Mouse (Mus musculus) cerebellum, postnatal 36 days (tissue): ENCODE data around the gene S100pbp.

Experiments used
- DNase-seq, 2 experiments: peaks; one replicate each; pipeline ENCODE4 v3.0.0; 2021 to 2022; ENCODE audit warnings: mixed read lengths in 2 of 2

The S100pbp gene

GRCm38 (mm10) chr4:129189542-129190519 lies at the start of gene S100pbp, which contains the start of gene Yars:
Gene S100pbp, minus strand, starts transcription at chr4:129189727.
Gene Yars, plus strand, starts transcription at chr4:129189760.
- peak; percentile 94 to 96 for DNase-seq

DNA sequence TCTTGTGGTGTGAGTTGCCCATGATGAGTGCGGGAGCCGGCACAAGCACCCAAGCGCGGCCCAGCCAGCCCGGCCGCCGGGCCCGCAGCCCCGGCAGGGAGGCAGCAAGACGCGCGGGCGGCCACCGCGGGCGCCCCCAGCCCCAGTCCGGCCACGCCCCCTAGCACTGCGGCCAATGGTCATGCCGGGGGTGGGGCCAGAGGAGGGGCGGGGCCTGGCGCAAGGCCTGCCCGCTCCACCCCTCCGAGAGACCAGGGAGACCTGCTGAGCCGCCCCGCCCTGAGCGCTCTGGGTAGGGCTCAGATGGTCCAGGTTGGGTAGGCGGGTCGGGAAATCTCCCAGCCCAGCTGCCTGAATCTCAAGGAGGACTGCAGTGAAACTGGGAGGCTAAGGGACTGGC lies 49.5 kb upstream of the S100pbp start:
- DNase-seq = peak; percentile 70 to 82

DNA sequence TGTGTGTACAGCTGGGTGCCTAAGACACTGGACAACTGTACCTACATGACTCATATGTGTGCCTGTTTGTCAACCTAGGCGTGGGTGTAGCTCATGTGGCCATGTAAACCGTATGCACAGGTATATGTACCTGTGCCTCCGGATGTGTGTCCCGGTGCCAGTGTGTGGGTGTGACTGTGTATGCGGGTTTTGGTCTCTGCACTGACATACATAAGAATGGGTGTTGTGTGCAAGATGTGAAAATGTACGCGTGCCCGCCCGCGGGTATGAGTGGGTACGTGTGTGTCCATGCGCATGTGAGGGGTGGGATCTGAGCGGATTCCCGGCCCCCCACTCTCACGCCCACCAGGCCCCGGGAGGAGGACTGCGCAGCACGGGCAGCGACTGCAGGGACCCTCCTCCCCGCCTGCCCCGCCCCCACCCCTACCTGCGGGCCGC lies 49.1 kb upstream of the S100pbp start:
- peak; percentile 32 to 39 for DNase-seq

GRCm38 (mm10) chr4:129237843-129238441 lies 48.4 kb upstream of the S100pbp start:
- peak in 1 of 2 experiments; percentile 35 for DNase-seq

GRCm38 (mm10) chr4:129236236-129236813 lies 46.8 kb upstream of the S100pbp start:
- DNase-seq = no peak

- DNase-seq = no peak
Observed at GRCm38 (mm10) chr4:129235147-129235546, 45.6 kb upstream of the S100pbp start.

DNA sequence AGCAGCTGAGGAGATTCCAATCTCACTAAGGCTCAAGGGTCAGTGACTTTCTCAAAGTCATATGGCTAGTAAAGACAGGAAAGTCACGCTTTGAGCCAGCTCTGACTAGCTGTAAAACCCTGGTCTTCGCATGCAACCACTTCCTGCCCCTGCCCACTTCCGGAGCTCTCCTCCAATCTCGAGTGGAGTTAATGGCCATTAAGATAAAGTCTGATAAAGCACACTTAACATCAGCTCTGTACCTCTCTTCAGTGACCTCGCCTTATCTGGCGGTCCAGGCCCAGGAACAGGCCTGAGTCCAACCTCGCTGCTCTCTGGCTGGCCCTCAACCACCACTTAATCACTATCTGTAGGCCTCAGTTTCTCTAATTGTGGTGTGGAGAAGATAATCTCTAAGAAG lies 45.0 kb upstream of the S100pbp start:
- no peak for DNase-seq

GRCm38 (mm10) chr4:129232561-129233360 lies 43.2 kb upstream of the S100pbp start:
- no peak for DNase-seq

GRCm38 (mm10) chr4:129231594-129232450 lies 42.3 kb upstream of the S100pbp start:
- no peak for DNase-seq

DNA sequence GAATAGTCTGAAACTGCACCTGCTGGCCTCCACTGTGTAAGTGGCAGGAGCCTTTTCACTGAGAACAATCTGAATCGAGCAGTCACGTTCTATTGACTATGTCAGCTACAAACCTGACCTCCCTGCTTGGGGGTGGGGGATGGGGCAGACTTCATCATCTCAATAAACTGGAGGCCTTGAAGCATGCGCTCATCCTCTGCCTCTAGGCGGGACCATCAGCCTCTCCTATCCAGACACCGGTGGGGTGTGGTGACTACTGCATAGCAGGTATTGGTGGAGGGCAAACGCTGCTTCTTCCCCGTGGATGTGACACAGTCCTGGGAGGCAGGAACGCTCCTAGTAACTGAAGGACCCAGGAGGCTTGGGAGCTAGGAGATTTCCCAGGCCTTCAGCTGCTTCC lies 41.4 kb upstream of the S100pbp start:
- no peak for DNase-seq

DNA sequence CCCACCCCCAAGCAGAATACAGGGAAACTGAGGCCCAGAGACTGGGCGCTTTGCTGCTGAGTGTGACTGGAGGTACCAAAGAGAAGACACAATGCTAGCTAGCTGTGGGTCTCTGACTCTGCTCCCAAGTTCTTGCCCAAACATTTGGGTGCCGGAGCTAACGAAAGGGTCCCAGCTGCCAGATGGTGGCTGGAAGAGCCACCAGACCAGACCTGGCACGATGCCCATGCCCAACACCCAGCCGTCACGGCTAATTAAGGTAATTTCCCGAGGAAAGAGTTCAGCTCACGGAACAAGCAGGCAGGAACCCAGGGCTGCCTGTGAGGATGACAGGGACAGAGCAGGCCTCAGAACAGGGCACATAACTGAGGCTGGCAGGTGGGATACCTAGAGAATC lies 38.5 kb upstream of the S100pbp start:
- peak; percentile 42 to 52 for DNase-seq

- DNase-seq = peak; percentile 45 to 69
Observed at GRCm38 (mm10) chr4:129227170-129227984, 37.9 kb upstream of the S100pbp start.

GRCm38 (mm10) chr4:129226441-129226963 lies 37.0 kb upstream of the S100pbp start:
- peak; percentile 40 to 41 for DNase-seq

GRCm38 (mm10) chr4:129225315-129225714 lies 35.8 kb upstream of the S100pbp start:
- DNase-seq = peak in 1 of 2 experiments; percentile 25

DNA sequence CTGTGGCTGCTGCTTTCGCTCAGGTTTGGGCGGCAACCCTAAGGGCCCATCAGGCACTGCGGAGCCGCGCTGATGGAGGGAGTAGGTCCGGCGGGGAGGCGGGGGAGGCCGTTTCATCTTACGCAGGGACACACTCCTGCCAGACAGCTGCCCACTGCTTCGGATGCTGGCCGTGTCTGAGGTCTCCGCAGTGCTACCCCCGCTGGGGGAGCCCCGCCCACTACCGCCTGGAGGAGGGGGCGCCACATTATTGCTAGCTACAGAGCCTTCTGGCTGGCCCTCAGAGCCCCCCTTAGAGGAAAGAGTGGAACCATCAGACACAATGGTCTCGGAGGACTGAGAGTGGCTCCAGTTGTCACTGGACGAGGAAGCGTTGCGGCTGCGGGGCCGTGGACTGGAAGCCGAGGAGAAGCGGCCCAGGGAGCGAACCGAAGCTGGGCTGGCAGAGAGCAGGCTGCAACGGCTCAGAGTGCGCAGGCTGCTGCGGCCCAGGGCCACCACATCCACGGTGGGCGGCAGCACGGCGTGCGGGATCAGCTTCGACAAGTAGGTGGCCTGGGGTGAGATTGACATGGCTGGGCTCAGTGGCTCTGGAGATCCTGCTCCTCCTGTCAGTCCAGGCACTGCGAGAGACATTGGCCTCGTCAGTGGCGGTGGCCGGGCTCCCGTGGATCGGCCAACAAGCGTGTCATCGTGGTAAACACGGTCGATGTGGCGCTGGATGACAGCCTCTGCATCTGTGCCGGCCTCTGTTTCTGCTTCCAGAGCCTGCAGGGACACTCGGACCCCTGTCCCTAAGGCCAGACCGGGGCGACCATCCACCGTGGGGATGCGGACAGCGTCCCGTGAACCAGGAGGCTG lies 34.1 kb upstream of the S100pbp start:
- DNase-seq = peak in 1 of 2 experiments; percentile 18

GRCm38 (mm10) chr4:129222019-129222925 lies 32.7 kb upstream of the S100pbp start:
- peak; percentile 25 to 30 for DNase-seq

GRCm38 (mm10) chr4:129221097-129222010 lies 31.8 kb upstream of the S100pbp start:
- no peak for DNase-seq
